Mouse (Mus musculus): Measurements from ENCODE around the gene Zbtb16. TPM values are rescaled to one million over a fixed set of nuclear protein-coding genes. Genes with fewer than 3 reads are reported as not detected.
A peak's percentile ranks its signal among the peaks of the same experiment; 100 is the strongest.

Gene Zbtb16
- polyA plus RNA-seq, 1 experiment from 2014 or later: 0.28 TPM

GRCm38 (mm10) chr9:48687891-48688290, 148.1 kb downstream of the Zbtb16 start:
- DNase-seq (ENCODE audit: low spot score) (no peak), ATAC-seq (replicated peaks; ENCODE audit: low FRiP score, low read depth) (no peak)
- Histone ChIP-seq H3K4me3 (replicated peaks; ENCODE audit: low read depth, low read length) (no peak overlapping the region), H3K4me2 (ENCODE audit: low read length) (no peak overlapping the region), H3K27me3 (ENCODE audit: insufficient read depth, low read length) (no peaks in the 10 kb centered on the region), H3K9ac (ENCODE audit: low read depth, low read length) (no peak overlapping the region), H3K27ac (no peak overlapping the region), H3K4me1 (replicated peaks; ENCODE audit: insufficient read depth, low read length) (no peaks in the 10 kb centered on the region), H3K36me3 (ENCODE audit: insufficient read depth, low read length) (no peaks in the 10 kb centered on the region), H3K9me3 (replicated peaks; ENCODE audit: low read length) (no peaks in the 10 kb centered on the region)
- 74% methylated on average over 7 of the region's 7 CpGs for WGBS
- TF ChIP-seq CTCF (IDR thresholded peaks at IDR 0.05; ENCODE audit: low read depth): no peak

DNA sequence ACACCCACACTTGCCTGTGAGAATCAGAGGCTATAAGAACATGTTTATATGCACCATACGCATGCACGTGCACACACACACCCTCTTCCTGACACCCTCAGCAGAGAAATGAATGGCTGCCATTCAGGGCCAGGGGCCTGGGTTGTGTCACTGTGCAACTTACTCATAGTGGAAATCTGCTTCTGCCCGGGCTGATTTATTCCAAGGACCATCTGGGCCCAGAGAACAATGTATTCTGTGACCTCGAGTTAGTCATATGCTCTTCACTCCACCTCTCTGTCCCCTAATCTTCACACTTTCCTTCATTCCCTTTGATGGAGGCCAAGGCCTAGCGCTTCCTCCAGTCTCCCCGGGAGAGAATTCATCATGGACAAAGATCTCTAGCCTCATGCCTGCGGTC, 150.3 kb downstream of the Zbtb16 start:
- Histone ChIP-seq H3K36me3 (ENCODE audit: insufficient read depth, low read length) (no peaks in the 10 kb centered on the region), H3K4me3 (replicated peaks; ENCODE audit: low read depth, low read length) (no peak overlapping the region), H3K4me2 (ENCODE audit: low read length) (no peak overlapping the region), H3K27me3 (ENCODE audit: insufficient read depth, low read length) (no peaks in the 10 kb centered on the region), H3K9me3 (replicated peaks; ENCODE audit: low read length) (no peaks in the 10 kb centered on the region), H3K4me1 (replicated peaks; ENCODE audit: insufficient read depth, low read length) (no peaks in the 10 kb centered on the region), H3K9ac (ENCODE audit: low read depth, low read length) (no peak overlapping the region), H3K27ac (no peak overlapping the region)
- no peak for ATAC-seq (replicated peaks; ENCODE audit: low FRiP score, low read depth)
- no peak for DNase-seq (ENCODE audit: low spot score)
- 62% methylated on average over 7 of the region's 7 CpGs for WGBS
- no peak for TF ChIP-seq CTCF (IDR thresholded peaks at IDR 0.05; ENCODE audit: low read depth)

DNA sequence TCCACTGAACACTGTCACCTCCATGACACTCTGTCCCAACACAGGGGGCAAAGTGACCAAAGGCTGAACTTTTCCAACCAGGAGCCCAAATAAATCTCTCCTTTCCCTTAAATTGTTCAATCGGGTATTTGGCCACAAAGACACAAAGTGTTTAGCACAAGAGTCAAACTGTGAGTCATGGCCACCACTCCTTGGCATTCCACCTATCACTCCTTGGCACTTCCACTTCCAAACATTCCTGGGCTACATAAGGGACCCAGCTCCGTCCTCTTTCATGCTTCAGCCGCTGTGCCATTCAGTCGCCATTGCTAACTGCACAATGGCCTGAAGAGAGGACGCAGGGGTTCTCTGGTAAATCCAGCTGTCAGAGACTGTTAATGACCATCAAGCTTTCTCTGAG, 151.9 kb downstream of the Zbtb16 start:
- no peaks in the 10 kb centered on the region for H3K4me1 ChIP-seq (replicated peaks; ENCODE audit: insufficient read depth, low read length)
- DNase-seq (ENCODE audit: low spot score) (no peak), ATAC-seq (replicated peaks; ENCODE audit: low FRiP score, low read depth) (no peak)
- H3K9me3 ChIP-seq (replicated peaks; ENCODE audit: low read length): no peaks in the 10 kb centered on the region
- no peak overlapping the region for H3K4me3 ChIP-seq (replicated peaks; ENCODE audit: low read depth, low read length)
- no peaks in the 10 kb centered on the region for H3K36me3 ChIP-seq (ENCODE audit: insufficient read depth, low read length)
- H3K4me2 ChIP-seq (ENCODE audit: low read length): no peak overlapping the region
- no peaks in the 10 kb centered on the region for H3K27me3 ChIP-seq (ENCODE audit: insufficient read depth, low read length)
- 83% methylated on average over 5 of the region's 5 CpGs for WGBS
- no peak for TF ChIP-seq CTCF (IDR thresholded peaks at IDR 0.05; ENCODE audit: low read depth)
- no peak overlapping the region for H3K27ac ChIP-seq
- H3K9ac ChIP-seq (ENCODE audit: low read depth, low read length): no peak overlapping the region

DNA sequence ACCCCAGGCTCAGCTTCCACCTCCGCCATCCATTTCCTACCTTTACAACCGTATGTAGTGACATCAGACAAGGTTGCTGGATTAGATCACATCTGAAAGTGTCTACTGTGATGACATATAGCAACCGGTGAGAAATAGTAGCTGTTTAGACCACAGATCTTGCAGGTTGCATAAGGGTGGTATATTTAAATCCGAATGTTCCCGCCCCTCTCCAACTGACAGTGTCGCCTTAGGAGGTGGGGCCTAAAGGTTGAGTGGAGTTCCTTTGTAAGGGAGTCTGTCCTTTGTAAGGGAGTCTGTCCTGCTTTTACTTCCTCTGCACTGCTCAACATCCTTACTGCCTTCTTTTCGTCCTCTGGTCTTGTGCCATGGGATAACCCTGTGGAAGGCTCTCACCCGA, 154.8 kb downstream of the Zbtb16 start:
- 94% methylated on average over 8 of the region's 8 CpGs for WGBS
- Histone ChIP-seq H3K4me1 (replicated peaks; ENCODE audit: insufficient read depth, low read length) (no peaks in the 10 kb centered on the region), H3K9ac (ENCODE audit: low read depth, low read length) (no peak overlapping the region), H3K27me3 (ENCODE audit: insufficient read depth, low read length) (no peaks in the 10 kb centered on the region), H3K27ac (no peak overlapping the region), H3K4me3 (replicated peaks; ENCODE audit: low read depth, low read length) (no peak overlapping the region), H3K4me2 (ENCODE audit: low read length) (no peak overlapping the region), H3K36me3 (ENCODE audit: insufficient read depth, low read length) (no peaks in the 10 kb centered on the region), H3K9me3 (replicated peaks; ENCODE audit: low read length) (no peaks in the 10 kb centered on the region)
- no peak for TF ChIP-seq CTCF (IDR thresholded peaks at IDR 0.05; ENCODE audit: low read depth)
- ATAC-seq (replicated peaks; ENCODE audit: low FRiP score, low read depth) (no peak), DNase-seq (ENCODE audit: low spot score) (no peak)

- ATAC-seq (replicated peaks; ENCODE audit: low FRiP score, low read depth): no peak
Measured at GRCm38 (mm10) chr9:48678426-48679358, 157.3 kb downstream of the Zbtb16 start.

DNA sequence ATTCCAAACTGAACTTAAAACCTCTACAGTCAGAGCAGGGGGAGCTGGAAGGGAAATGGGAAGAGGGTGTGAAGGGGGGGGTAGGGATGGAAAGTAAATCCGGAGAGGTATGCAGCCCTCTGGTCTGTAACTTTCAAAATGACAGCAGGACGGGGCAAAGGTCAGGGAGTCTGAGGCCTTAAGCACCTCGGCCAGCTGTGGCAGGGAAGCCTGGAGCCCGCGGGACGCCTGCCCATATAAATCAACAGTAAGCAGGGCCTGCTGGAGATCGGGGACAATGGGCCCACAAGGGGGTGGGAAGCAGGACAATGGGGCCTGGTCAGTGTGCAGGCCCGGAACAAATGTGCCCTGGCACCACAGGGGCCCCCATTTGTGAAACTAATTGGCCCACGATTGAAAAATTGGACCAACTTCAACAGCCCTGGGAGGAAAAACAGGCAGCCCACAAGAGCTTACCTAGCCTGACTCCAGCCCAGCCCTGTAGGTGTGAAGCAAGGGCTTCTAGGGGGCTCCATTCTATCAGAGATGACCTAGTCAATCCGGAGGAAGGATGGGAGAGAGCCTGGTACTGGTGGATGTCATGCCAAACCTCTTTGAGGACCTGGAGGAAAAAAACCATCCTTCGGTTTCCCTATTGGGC, 160.8 kb downstream of the Zbtb16 start:
- ATAC-seq (replicated peaks; ENCODE audit: low FRiP score, low read depth) (peak; percentile 59), DNase-seq (ENCODE audit: low spot score) (peak; percentile 74)
- WGBS: 20% methylated on average over 11 of the region's 11 CpGs
- H3K9me3 ChIP-seq (replicated peaks; ENCODE audit: low read length): no peaks in the 10 kb centered on the region
- no peak for TF ChIP-seq CTCF (IDR thresholded peaks at IDR 0.05; ENCODE audit: low read depth)
- no peak overlapping the region for H3K4me2 ChIP-seq (ENCODE audit: low read length)
- H3K27me3 ChIP-seq (ENCODE audit: insufficient read depth, low read length): no peaks in the 10 kb centered on the region
- peaks cover 15% of the 10 kb centered on the region for H3K4me1 ChIP-seq (replicated peaks; ENCODE audit: insufficient read depth, low read length)
- H3K27ac ChIP-seq: no peak overlapping the region
- no peaks in the 10 kb centered on the region for H3K36me3 ChIP-seq (ENCODE audit: insufficient read depth, low read length)
- H3K4me3 ChIP-seq (replicated peaks; ENCODE audit: low read depth, low read length): no peak overlapping the region
- no peak overlapping the region for H3K9ac ChIP-seq (ENCODE audit: low read depth, low read length)

More at GRCm38 (mm10) chr9:48678426-48679358, 157.3 kb downstream of the Zbtb16 start:
- WGBS: 21% methylated on average over 19 of the region's 19 CpGs
- H3K27ac ChIP-seq: no peak overlapping the region
- H3K36me3 ChIP-seq (ENCODE audit: insufficient read depth, low read length): no peaks in the 10 kb centered on the region
- no peak overlapping the region for H3K9ac ChIP-seq (ENCODE audit: low read depth, low read length)
- peak; percentile 25 for DNase-seq (ENCODE audit: low spot score)
- H3K9me3 ChIP-seq (replicated peaks; ENCODE audit: low read length): no peaks in the 10 kb centered on the region
- peaks cover 11% of the 10 kb centered on the region for H3K4me1 ChIP-seq (replicated peaks; ENCODE audit: insufficient read depth, low read length)
- no peak overlapping the region; the same call in 1 of the 2 replicates for H3K4me2 ChIP-seq (ENCODE audit: low read length)
- H3K4me3 ChIP-seq (replicated peaks; ENCODE audit: low read depth, low read length): no peak overlapping the region
- TF ChIP-seq CTCF (IDR thresholded peaks at IDR 0.05; ENCODE audit: low read depth): no peak
- H3K27me3 ChIP-seq (ENCODE audit: insufficient read depth, low read length): no peaks in the 10 kb centered on the region

Measured in kidney, postnatal 0 days (tissue).